In the genomic region with DNA sequence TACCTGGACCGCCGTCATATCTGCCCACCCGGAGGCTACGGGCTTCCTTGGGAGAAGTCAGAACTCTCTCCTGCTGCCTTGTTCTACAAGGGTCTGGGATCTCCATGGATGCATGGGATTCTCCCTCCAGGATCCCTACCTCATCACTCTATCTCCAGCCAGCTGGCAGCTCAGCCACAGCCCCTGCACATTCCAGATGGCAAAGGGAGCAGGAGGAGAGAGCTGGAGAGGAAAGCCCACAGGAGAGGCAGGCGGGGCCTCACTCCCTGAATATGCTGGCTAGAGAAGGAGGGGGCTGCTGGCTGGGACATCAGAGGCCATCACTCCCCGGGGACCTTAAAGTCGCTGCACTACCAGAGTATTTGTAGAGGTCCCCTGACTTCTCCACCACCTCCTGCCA, we compare ENCODE assay signal across 23 mouse cellular contexts. TPM values are rescaled to one million over a fixed set of nuclear protein-coding genes. Genes with fewer than 3 reads are reported as not detected.
A peak's percentile ranks its signal among the peaks of the same experiment; 100 is the strongest.
DNase-seq lines count a peak whose midpoint lies in the region; ATAC-seq lines count a peak whose summit lies in the region.
"Had no signal": no experiment of that assay in that cellular context is flagged by ENCODE, and none has a peak within 500 bp of the region (broad histone marks: within the 10 kb centered on the region; RNA-seq: fewer than 3 reads in every experiment).

No protein-coding gene starts in this region.

- H3K4me2 ChIP-seq in forebrain, embryonic 15.5 days (replicated peaks): no peak overlapping the region
- no peak overlapping the region for H3K4me2 ChIP-seq in forebrain, embryonic 11.5 days (ENCODE audit: low read depth, low read length, severe bottlenecking)
- H3K4me2 ChIP-seq: embryonic facial prominence, embryonic 12.5 days; heart, embryonic 13.5 days; liver, embryonic 13.5 days; lung, embryonic 15.5 days had no signal

- peak; percentile 38; the same call in 1 of the 2 replicates for ATAC-seq in forebrain, embryonic 15.5 days (replicated peaks)
- ATAC-seq in forebrain, embryonic 11.5 days (replicated peaks; ENCODE audit: low FRiP score): no peak
- ATAC-seq: intestine, embryonic 16.5 days; midbrain, embryonic 16.5 days had no signal

- WGBS in forebrain, embryonic 15.5 days: 64% methylated on average over 7 of the region's 7 CpGs
- 70% methylated on average over 7 of the region's 7 CpGs for WGBS in forebrain, embryonic 11.5 days

- peaks cover 7% of the 10 kb centered on the region; the same call in 1 of the 2 replicates for H3K4me1 ChIP-seq in forebrain, embryonic 15.5 days
- H3K4me1 ChIP-seq in forebrain, embryonic 11.5 days (replicated peaks; ENCODE audit: control insufficient read depth, insufficient read depth, low read length): peaks cover 2% of the 10 kb centered on the region; the same call in 1 of the 2 replicates
- H3K4me1 ChIP-seq: liver, embryonic 13.5 days; lung, embryonic 15.5 days had no signal

- no peak overlapping the region for H3K4me3 ChIP-seq in forebrain, embryonic 15.5 days
- no peak overlapping the region for H3K4me3 ChIP-seq in forebrain, embryonic 11.5 days (ENCODE audit: low read depth, low read length)
- H3K4me3 ChIP-seq: embryonic facial prominence, embryonic 12.5 days; heart, embryonic 13.5 days; liver, embryonic 13.5 days; lung, embryonic 15.5 days had no signal

- no peak for DNase-seq in forebrain, embryonic 11.5 days (ENCODE audit: low spot score)
- peak; percentile 35 for DNase-seq in layer of hippocampus, postnatal 10 days (ENCODE audit: low spot score in 2 of 2)
- DNase-seq in layer of hippocampus, adult 18-20 months (ENCODE audit: low spot score in 2 of 2): no peak
- DNase-seq in retina, postnatal 1 day: peak; percentile 16
- no peak for DNase-seq in retina, embryonic 14.5 days (ENCODE audit: low spot score)
- no peak for DNase-seq in heart, postnatal 36 days
- DNase-seq: adrenal gland, postnatal 36 days; cerebellum, postnatal 36 days; heart, adult 11 months; liver, embryonic 13.5 days; thymus, postnatal 36 days had no signal

- H3K36me3 ChIP-seq in forebrain, embryonic 15.5 days: no peaks in the 10 kb centered on the region
- H3K36me3 ChIP-seq in forebrain, embryonic 11.5 days (ENCODE audit: control insufficient read depth, insufficient read depth, low read length): no peaks in the 10 kb centered on the region
- H3K36me3 ChIP-seq: embryonic facial prominence, embryonic 12.5 days; heart, embryonic 13.5 days; liver, embryonic 13.5 days; lung, embryonic 15.5 days had no signal

- no peak overlapping the region for H3K9ac ChIP-seq in forebrain, embryonic 15.5 days (replicated peaks)
- H3K9ac ChIP-seq in forebrain, embryonic 11.5 days (ENCODE audit: low read length): no peak overlapping the region
- H3K9ac ChIP-seq: embryonic facial prominence, embryonic 12.5 days; heart, embryonic 13.5 days; liver, embryonic 13.5 days; lung, embryonic 15.5 days had no signal

- no peaks in the 10 kb centered on the region for H3K27me3 ChIP-seq in forebrain, embryonic 15.5 days
- no peaks in the 10 kb centered on the region for H3K27me3 ChIP-seq in forebrain, embryonic 11.5 days (ENCODE audit: control insufficient read depth, insufficient read depth, low read length)
- H3K27me3 ChIP-seq: liver, embryonic 13.5 days; lung, embryonic 15.5 days had no signal

- intact Hi-C loops in heart, postnatal 36 days (cut with DNase I): no loop called here

- H3K27ac ChIP-seq in forebrain, embryonic 15.5 days (replicated peaks): no peak overlapping the region
- no peak overlapping the region for H3K27ac ChIP-seq in forebrain, embryonic 11.5 days (ENCODE audit: low read depth, low read length)
- H3K27ac ChIP-seq: embryonic facial prominence, embryonic 12.5 days; heart, embryonic 13.5 days; liver, embryonic 13.5 days; lung, embryonic 15.5 days; macrophage had no signal

- no peaks in the 10 kb centered on the region for H3K9me3 ChIP-seq in forebrain, embryonic 15.5 days
- no peaks in the 10 kb centered on the region for H3K9me3 ChIP-seq in forebrain, embryonic 11.5 days (ENCODE audit: control insufficient read depth, low read length)
- H3K9me3 ChIP-seq: embryonic facial prominence, embryonic 12.5 days; heart, embryonic 13.5 days; liver, embryonic 13.5 days; lung, embryonic 15.5 days had no signal

RNA-seq across cellular contexts. Expression of a gene that starts 0.8 kb away (rescaled TPM):
- polyA plus RNA-seq in forebrain, embryonic 15.5 days (2015; fragmentation: Nextera tagmentation; extraction: Ambion mirVana): not detected in 2 replicates
- polyA plus RNA-seq in forebrain, embryonic 11.5 days (2014; fragmentation: Nextera tagmentation; extraction: Ambion mirVana): not detected in 2 replicates
- total RNA-seq in layer of hippocampus, postnatal 10 days (2021): under 1 TPM; 0.51 to 0.55 TPM
- total RNA-seq in layer of hippocampus, adult 18-20 months (2021): not detected
- total RNA-seq in heart, postnatal 36 days (2021): not detected
- total RNA-seq: adrenal gland, postnatal 36 days; gastrocnemius, adult 8-10 months; hematopoietic stem cell, adult 5-6 weeks; layer of hippocampus, postnatal 14 days; left cerebral cortex, postnatal 25 days had no signal
- polyA plus RNA-seq: embryonic facial prominence, embryonic 12.5 days; heart, embryonic 13.5 days; liver, embryonic 13.5 days; macrophage had no signal

RNA-seq across cellular contexts. Expression of a gene that starts 15.3 kb away (rescaled TPM):
- not detected in 2 replicates for polyA plus RNA-seq in forebrain, embryonic 15.5 days (2015; fragmentation: Nextera tagmentation; extraction: Ambion mirVana)
- not detected in 2 replicates for polyA plus RNA-seq in forebrain, embryonic 11.5 days (2014; fragmentation: Nextera tagmentation; extraction: Ambion mirVana)
- not detected for total RNA-seq in layer of hippocampus, postnatal 10 days (2021)
- total RNA-seq in layer of hippocampus, adult 18-20 months (2021): not detected
- total RNA-seq in heart, postnatal 36 days (2021): not detected
- total RNA-seq: layer of hippocampus, postnatal 14 days; left cerebral cortex, postnatal 25 days had no signal
- polyA plus RNA-seq: embryonic facial prominence, embryonic 12.5 days; macrophage; midbrain, embryonic 16.5 days; neural tube, embryonic 14.5 days had no signal

RNA-seq across cellular contexts. Expression of a gene that starts 18.9 kb away (rescaled TPM):
- 11.4 and 12.3 TPM in 2 replicates for polyA plus RNA-seq in forebrain, embryonic 15.5 days (2015; fragmentation: Nextera tagmentation; extraction: Ambion mirVana)
- 11.3 and 12.5 TPM in 2 replicates for polyA plus RNA-seq in forebrain, embryonic 11.5 days (2014; fragmentation: Nextera tagmentation; extraction: Ambion mirVana)
- 10 to 100 TPM; 17.9 to 18.8 TPM for total RNA-seq in layer of hippocampus, postnatal 10 days (2021)
- total RNA-seq in layer of hippocampus, adult 18-20 months (2021): 10 to 100 TPM; 20.1 to 21.9 TPM
- 100 to 1,000 TPM; 196 to 197 TPM for total RNA-seq in heart, postnatal 36 days (2021)

RNA-seq across cellular contexts. Expression of a gene that starts 53.1 kb away (rescaled TPM):
- polyA plus RNA-seq in forebrain, embryonic 15.5 days (2015; fragmentation: Nextera tagmentation; extraction: Ambion mirVana): 111 and 112 TPM in 2 replicates
- 28.8 and 31.1 TPM in 2 replicates for polyA plus RNA-seq in forebrain, embryonic 11.5 days (2014; fragmentation: Nextera tagmentation; extraction: Ambion mirVana)
- 100 to 1,000 TPM in 1 of 2 experiments, 10 to 100 TPM in 1; 89.7 to 103 TPM for total RNA-seq in layer of hippocampus, postnatal 10 days (2021)
- total RNA-seq in layer of hippocampus, adult 18-20 months (2021): 10 to 100 TPM; 68.2 to 78.1 TPM
- not detected for total RNA-seq in heart, postnatal 36 days (2021)

Comparison
In these comparisons a context has a peak if more than half of its experiments do, and no peak if none do; other contexts are left out.
1. DNase-seq: peak in layer of hippocampus, postnatal 10 days (2 of 2) and retina, postnatal 1 day (single experiment); none in forebrain, embryonic 11.5 days (single experiment), layer of hippocampus, adult 18-20 months (0 of 2), retina, embryonic 14.5 days (single experiment) and heart, postnatal 36 days (0 of 2).
2. RNA of a gene that starts 18.9 kb away (total RNA-seq): 196 to 197 TPM in heart, postnatal 36 days; 20.1 to 21.9 TPM in layer of hippocampus, adult 18-20 months and 17.9 to 18.8 TPM in layer of hippocampus, postnatal 10 days; every median in the first group is over 4 times any median in the second.